Mouse (Mus musculus) forebrain, embryonic 16.5 days (tissue): ENCODE data around the gene Nup214. TPM values are rescaled to one million over a fixed set of nuclear protein-coding genes. Genes with fewer than 3 reads are reported as not detected.

Experiments
- ATAC-seq: fragments of 200-750 bp; cut with Nextera tagmentation; 2 replicates; pipeline ENCODE4 v1.8.0; 2017; ENCODE audit warnings: mild to moderate bottlenecking, moderate library complexity
- H3K27ac ChIP-seq: fragments of 300-500 bp; sonication (generic); 2 replicates; pipeline ENCODE4 v1.5.1; 2014; ENCODE audit warnings: low read length, control low read depth
- H3K27me3 ChIP-seq: fragments of 300-500 bp; sonication (generic); replicated peaks from 2 replicates; pipeline ENCODE4 v1.6.1; 2014; ENCODE audit warnings: low read length; ENCODE audit not compliant: control insufficient read depth, insufficient read depth
- H3K36me3 ChIP-seq: fragments of 300-500 bp; sonication (generic); 2 replicates; pipeline ENCODE4 v1.6.1; 2014; ENCODE audit not compliant: control insufficient read depth, insufficient read depth
- H3K4me1 ChIP-seq: fragments of 300-500 bp; sonication (generic); replicated peaks from 2 replicates; pipeline ENCODE4 v1.6.1; 2014; ENCODE audit warnings: low read length; ENCODE audit not compliant: control insufficient read depth, insufficient read depth
- H3K4me2 ChIP-seq: fragments of 300-500 bp; sonication (generic); 2 replicates; pipeline ENCODE4 v1.6.1; 2014; ENCODE audit warnings: mild to moderate bottlenecking, low read length, control low read depth
- H3K4me3 ChIP-seq: fragments of 300-500 bp; sonication (generic); replicated peaks from 2 replicates; pipeline ENCODE4 v1.5.1; 2014; ENCODE audit warnings: mild to moderate bottlenecking, low read length, control low read depth
- H3K9ac ChIP-seq: fragments of 300-500 bp; sonication (generic); replicated peaks from 2 replicates; pipeline ENCODE4 v1.6.1; 2014; ENCODE audit warnings: low read depth, low read length, control low read depth
- H3K9me3 ChIP-seq: fragments of 300-500 bp; sonication (generic); 2 replicates; pipeline ENCODE4 v1.6.1; 2016; ENCODE audit warnings: low read length; ENCODE audit not compliant: control insufficient read depth
- WGBS: fragments of 180-500 bp; shearing (Covaris S2); extraction: QIAGEN DNeasy Blood & Tissue Kit; methylation state at CpG from one replicate; pipeline ENCODE4 v1.1.7; 2014; 5-methylcytosine and 5-hydroxymethylcytosine counted together
- polyA plus RNA-seq: library from polyadenylated mRNA; unstranded; fragments of >200 nt; fragmentation: Nextera tagmentation; extraction: Ambion mirVana; gene quantifications from 2 replicates; pipeline ENCODE4 v1.2.1, GENCODE M21; 2015

The Nup214 gene
- polyA plus RNA-seq, 1 experiment from 2014 or later: 69.2 TPM

- no peak overlapping the region for H3K27ac ChIP-seq
- H3K27me3 ChIP-seq: no peaks in the 10 kb centered on the region
- H3K9ac ChIP-seq: no peak overlapping the region
- WGBS: 78% methylated on average over 6 of the region's 6 CpGs
- ATAC-seq: no peak
- H3K4me1 ChIP-seq: peaks cover 29% of the 10 kb centered on the region
- no peak overlapping the region for H3K4me3 ChIP-seq
- no peaks in the 10 kb centered on the region for H3K9me3 ChIP-seq
- H3K4me2 ChIP-seq: no peak overlapping the region
- no peaks in the 10 kb centered on the region for H3K36me3 ChIP-seq
Observed at GRCm38 (mm10) chr2:31948801-31949200, 25.4 kb upstream of the Nup214 start.

- no peak within 1 kb of the TSS; the same call in none of the 2 replicates for H3K27ac ChIP-seq
- H3K9ac ChIP-seq: peak within 1 kb of the TSS; percentile 80
- H3K4me2 ChIP-seq: peak within 1 kb of the TSS; percentile 97
- H3K27me3 ChIP-seq: no peaks in the 10 kb centered on the region
- under 1% methylated on average over 66 of the region's 66 CpGs for WGBS
- H3K36me3 ChIP-seq: no peaks in the 10 kb centered on the region
- H3K4me1 ChIP-seq: peaks cover 29% of the 10 kb centered on the region
- ATAC-seq: peak; percentile 61
- H3K4me3 ChIP-seq: peak within 1 kb of the TSS; percentile 88
- no peaks in the 10 kb centered on the region for H3K9me3 ChIP-seq
Observed at GRCm38 (mm10) chr2:31950058-31950871, 24.0 kb upstream of the Nup214 start, which contains the start of gene Aif1l. TSS of gene Aif1l (plus strand) at chr2:31950139.

GRCm38 (mm10) chr2:31950966-31951365 is 23.3 kb upstream of the Nup214 start:
- no peaks in the 10 kb centered on the region for H3K9me3 ChIP-seq
- no peak overlapping the region; the same call in 1 of the 2 replicates for H3K27ac ChIP-seq
- no peak for ATAC-seq
- H3K36me3 ChIP-seq: no peaks in the 10 kb centered on the region
- no peaks in the 10 kb centered on the region for H3K27me3 ChIP-seq
- peaks cover 29% of the 10 kb centered on the region for H3K4me1 ChIP-seq
- peak overlapping the region; percentile 97 for H3K4me2 ChIP-seq
- H3K9ac ChIP-seq: peak overlapping the region; percentile 80
- peak overlapping the region; percentile 88 for H3K4me3 ChIP-seq
- 8% methylated on average over 9 of the region's 9 CpGs for WGBS

- ATAC-seq: no peak
- Histone ChIP-seq H3K36me3 (no peaks in the 10 kb centered on the region), H3K27ac (no peak overlapping the region), H3K9me3 (no peaks in the 10 kb centered on the region), H3K4me3 (no peak overlapping the region), H3K27me3 (no peaks in the 10 kb centered on the region), H3K4me2 (no peak overlapping the region), H3K9ac (no peak overlapping the region), H3K4me1 (peaks cover 29% of the 10 kb centered on the region)
- WGBS: 64% methylated on average over 10 of the region's 10 CpGs
Observed at GRCm38 (mm10) chr2:31952236-31952635, 22.0 kb upstream of the Nup214 start.

GRCm38 (mm10) chr2:31952725-31953124 is 21.5 kb upstream of the Nup214 start:
- Histone ChIP-seq H3K4me1 (peaks cover 29% of the 10 kb centered on the region), H3K9ac (no peak overlapping the region), H3K9me3 (no peaks in the 10 kb centered on the region), H3K27ac (no peak overlapping the region), H3K36me3 (no peaks in the 10 kb centered on the region), H3K4me2 (no peak overlapping the region), H3K4me3 (no peak overlapping the region), H3K27me3 (no peaks in the 10 kb centered on the region)
- ATAC-seq: no peak
- WGBS: 85% methylated on average over 3 of the region's 3 CpGs

GRCm38 (mm10) chr2:31953687-31954086 is 20.5 kb upstream of the Nup214 start:
- Histone ChIP-seq H3K4me2 (no peak overlapping the region), H3K4me3 (no peak overlapping the region), H3K9ac (no peak overlapping the region), H3K36me3 (no peaks in the 10 kb centered on the region), H3K27me3 (no peaks in the 10 kb centered on the region), H3K4me1 (peaks cover 29% of the 10 kb centered on the region), H3K9me3 (no peaks in the 10 kb centered on the region), H3K27ac (no peak overlapping the region)
- no peak for ATAC-seq
- 90% methylated on average over 8 of the region's 8 CpGs for WGBS

- ATAC-seq: no peak
- no peak overlapping the region for H3K9ac ChIP-seq
- no peaks in the 10 kb centered on the region for H3K36me3 ChIP-seq
- H3K27ac ChIP-seq: no peak overlapping the region
- H3K9me3 ChIP-seq: no peaks in the 10 kb centered on the region
- H3K4me3 ChIP-seq: no peak overlapping the region
- no peaks in the 10 kb centered on the region for H3K27me3 ChIP-seq
- 87% methylated on average over 9 of the region's 9 CpGs for WGBS
- H3K4me2 ChIP-seq: no peak overlapping the region
- H3K4me1 ChIP-seq: peaks cover 25% of the 10 kb centered on the region
Observed at GRCm38 (mm10) chr2:31954779-31955181, 19.5 kb upstream of the Nup214 start.

- H3K27me3 ChIP-seq: no peaks in the 10 kb centered on the region
- no peak overlapping the region for H3K4me3 ChIP-seq
- no peak overlapping the region for H3K9ac ChIP-seq
- no peaks in the 10 kb centered on the region for H3K9me3 ChIP-seq
- WGBS: 86% methylated on average over 5 of the region's 5 CpGs
- no peak for ATAC-seq
- no peaks in the 10 kb centered on the region for H3K36me3 ChIP-seq
- no peak overlapping the region for H3K27ac ChIP-seq
- peaks cover 19% of the 10 kb centered on the region for H3K4me1 ChIP-seq
- H3K4me2 ChIP-seq: no peak overlapping the region
Observed at GRCm38 (mm10) chr2:31955686-31956085, 18.6 kb upstream of the Nup214 start.

GRCm38 (mm10) chr2:31957211-31957610 is 17.0 kb upstream of the Nup214 start:
- H3K4me1 ChIP-seq: peaks cover 13% of the 10 kb centered on the region
- H3K36me3 ChIP-seq: no peaks in the 10 kb centered on the region

More at GRCm38 (mm10) chr2:31957211-31957610, 17.0 kb upstream of the Nup214 start:
- Histone ChIP-seq H3K4me2 (no peak overlapping the region), H3K9ac (no peak overlapping the region), H3K27ac (no peak overlapping the region), H3K27me3 (no peaks in the 10 kb centered on the region), H3K4me3 (no peak overlapping the region), H3K9me3 (no peaks in the 10 kb centered on the region)
- WGBS: 91% methylated on average over 10 of the region's 10 CpGs
- no peak for ATAC-seq
